Mouse (Mus musculus): Measurements from ENCODE around the gene Gm15517. TPM values are rescaled to one million over a fixed set of nuclear protein-coding genes. Genes with fewer than 3 reads are reported as not detected.

Gene Gm15517
- polyA plus RNA-seq (2017; shearing (Covaris generic)), result not detected

DNA sequence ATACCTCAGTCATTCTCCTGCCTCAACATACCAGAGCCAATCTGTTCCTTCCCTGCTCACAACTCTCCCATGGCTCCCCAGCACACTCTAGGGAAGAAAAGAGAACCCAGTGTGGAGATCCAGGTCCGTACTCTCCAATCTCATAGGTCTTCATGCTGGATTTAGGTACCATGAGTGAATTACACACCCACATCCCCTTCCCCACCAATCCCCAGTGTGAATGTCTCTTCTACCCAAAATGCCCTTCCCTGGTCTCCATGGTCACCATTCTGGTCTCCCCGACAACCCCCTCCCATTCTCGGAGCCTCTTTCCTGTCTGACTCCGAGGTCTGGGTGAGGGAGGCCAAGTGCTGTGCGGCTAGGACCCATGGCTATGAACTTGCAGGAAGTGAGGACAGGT lies at the start of gene Gm15517:
TSS of gene Gm15517 (plus strand) at position 301 of the 400 bp plus-strand sequence.

DNA sequence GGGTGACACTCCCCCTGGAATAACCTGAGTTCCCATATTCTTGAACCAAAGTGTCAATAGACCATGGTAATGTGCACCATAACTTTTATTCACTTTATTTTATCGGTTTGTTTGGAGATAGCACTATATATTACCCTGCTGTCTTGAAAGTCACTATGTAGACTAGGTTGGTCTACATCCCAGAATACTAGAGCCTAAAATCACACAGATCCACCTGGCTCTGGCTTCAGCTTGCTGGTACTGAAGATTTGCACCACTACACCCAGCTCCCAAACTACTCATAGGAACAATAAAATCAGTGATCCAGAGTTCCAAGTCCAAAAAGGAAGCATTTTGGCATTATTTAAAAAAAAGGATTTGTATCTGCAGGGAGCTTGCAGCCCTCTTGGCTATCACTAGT lies 45.6 kb upstream of the Gm15517 start, which contains the start of gene Klk1b5:
TSS of gene Klk1b5 (plus strand) at position 301 of the 400 bp plus-strand sequence.

GRCm38 (mm10) chr7:44225076-44225475 lies 36.2 kb upstream of the Gm15517 start, which contains the start of gene Klk1:
Klk1 (plus strand) TSS chr7:44225360.

GRCm38 (mm10) chr7:44235909-44236308 lies 25.3 kb upstream of the Gm15517 start, which contains the start of gene Gm36864:
Gm36864 (plus strand) TSS chr7:44236177.

GRCm38 (mm10) chr7:44246055-44246983 lies 14.9 kb upstream of the Gm15517 start, which contains the start of the genes 1700028J19Rik and 2410002F23Rik:
1700028J19Rik (minus strand) TSS chr7:44246695.
2410002F23Rik (plus strand) TSS chr7:44246722.

DNA sequence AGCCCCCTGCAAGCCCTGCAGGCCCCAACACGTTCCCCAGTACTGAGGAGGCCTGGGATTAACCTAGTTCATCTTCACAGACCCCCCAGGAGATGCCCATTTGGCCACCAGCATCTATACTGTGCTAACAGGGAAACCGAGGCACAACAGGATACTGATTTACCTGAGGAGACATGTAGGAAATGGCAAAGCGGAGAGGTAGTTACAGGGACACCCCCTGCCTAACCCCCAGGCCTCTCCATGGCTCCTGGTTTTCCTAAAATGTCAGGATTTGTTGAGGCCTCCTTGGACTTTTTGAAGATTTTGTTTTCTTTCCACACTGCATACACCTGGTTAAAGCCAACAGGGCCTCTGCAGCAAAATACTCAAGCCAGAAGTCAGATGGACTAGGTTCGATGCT lies 4.0 kb upstream of the Gm15517 start, which contains the start of gene Acp4:
TSS of gene Acp4 (minus strand) at position 101 of the 400 bp plus-strand sequence.

DNA sequence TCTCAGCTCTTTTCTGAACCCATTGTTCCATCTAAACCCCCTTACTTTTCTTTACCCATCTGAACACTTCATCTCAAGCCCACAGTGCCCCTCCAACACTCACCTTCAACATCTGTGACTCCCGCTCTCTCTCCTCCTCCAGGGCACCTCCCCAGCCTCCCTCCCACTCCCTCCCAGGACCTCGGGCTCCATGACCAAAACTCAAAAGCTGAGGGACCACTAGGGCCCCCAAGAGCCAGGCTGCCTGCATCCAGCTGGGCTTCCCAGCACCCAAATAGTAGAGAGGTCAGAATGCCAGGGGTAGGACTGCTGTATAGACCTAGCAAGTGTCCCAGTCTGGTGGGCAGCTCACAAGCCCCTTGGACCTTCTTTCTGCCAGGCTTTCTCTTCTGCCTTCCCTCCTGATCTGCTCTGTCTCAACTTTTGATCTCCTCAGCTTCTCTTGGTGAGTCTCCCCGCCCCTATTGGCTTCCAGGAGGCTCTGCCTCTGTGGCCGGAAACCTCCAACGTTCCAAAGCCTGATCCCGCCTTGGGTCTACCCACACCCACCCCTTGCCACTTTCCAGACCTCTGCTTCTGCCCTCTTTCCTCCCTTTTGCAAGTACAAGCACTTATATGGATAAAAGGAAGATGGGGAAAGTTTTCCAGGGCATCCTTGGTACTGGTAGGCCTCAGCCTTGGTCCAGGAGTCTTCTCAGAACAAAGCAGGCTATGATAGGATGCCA lies 45.4 kb downstream of the Gm15517 start, which contains the start of gene Clec11a:
TSS of gene Clec11a (minus strand) at position 387 of the 725 bp plus-strand sequence.

GRCm38 (mm10) chr7:44309475-44310284 lies 48.4 kb downstream of the Gm15517 start, which contains the start of gene Shank1:
Shank1 (plus strand) TSS chr7:44310253.

Other genes with a start within 250 kb of the Gm15517 start
- gene Klk1b26, start 249.3 kb upstream of the Gm15517 start, polyA plus RNA-seq (2017; shearing (Covaris generic)), result not detected
- gene Klk1b27, start 209.2 kb upstream of the Gm15517 start, polyA plus RNA-seq (2017; shearing (Covaris generic)), result not detected
- gene Klk1b21, start 159.1 kb upstream of the Gm15517 start, polyA plus RNA-seq (2017; shearing (Covaris generic)), result not detected
- gene Klk1b22, start 148.8 kb upstream of the Gm15517 start, polyA plus RNA-seq (2017; shearing (Covaris generic)), result not detected
- gene Klk1b16, start 124.7 kb upstream of the Gm15517 start, polyA plus RNA-seq (2017; shearing (Covaris generic)), result not detected
- gene Klk1b24, start 73.2 kb upstream of the Gm15517 start, polyA plus RNA-seq (2017; shearing (Covaris generic)), result not detected
- gene Klk1b3, start 63.3 kb upstream of the Gm15517 start, polyA plus RNA-seq (2017; shearing (Covaris generic)), result not detected
- not detected for gene Klk1b4, start 54.0 kb upstream of the Gm15517 start, polyA plus RNA-seq (2017; shearing (Covaris generic))
- gene Klk1b5, start 45.5 kb upstream of the Gm15517 start, polyA plus RNA-seq (2017; shearing (Covaris generic)), result not detected
- gene Klk1, start 36.1 kb upstream of the Gm15517 start, polyA plus RNA-seq (2017; shearing (Covaris generic)), result not detected
- gene Gm36864, start 25.3 kb upstream of the Gm15517 start, polyA plus RNA-seq (2017; shearing (Covaris generic)), result not detected
- gene 1700028J19Rik, start 14.8 kb upstream of the Gm15517 start, polyA plus RNA-seq (2017; shearing (Covaris generic)), result 0.62 TPM
- 218 TPM for gene 2410002F23Rik, start 14.7 kb upstream of the Gm15517 start, polyA plus RNA-seq (2017; shearing (Covaris generic))
- gene Acp4, start 4.1 kb upstream of the Gm15517 start, polyA plus RNA-seq (2017; shearing (Covaris generic)), result not detected
- gene Clec11a, start 45.5 kb downstream of the Gm15517 start, polyA plus RNA-seq (2017; shearing (Covaris generic)), result 0.29 TPM
- gene Shank1, start 48.8 kb downstream of the Gm15517 start, polyA plus RNA-seq (2017; shearing (Covaris generic)), result 0.13 TPM
- gene Syt3, start 122.7 kb downstream of the Gm15517 start, polyA plus RNA-seq (2017; shearing (Covaris generic)), result 0.20 TPM
- gene 1700008O03Rik, start 124.4 kb downstream of the Gm15517 start, polyA plus RNA-seq (2017; shearing (Covaris generic)), result not detected
- gene Lrrc4b, start 167.6 kb downstream of the Gm15517 start, polyA plus RNA-seq (2017; shearing (Covaris generic)), result 0.13 TPM
- 0.57 TPM for gene Aspdh, start 203.9 kb downstream of the Gm15517 start, polyA plus RNA-seq (2017; shearing (Covaris generic))
- 61.2 TPM for gene Josd2, start 206.5 kb downstream of the Gm15517 start, polyA plus RNA-seq (2017; shearing (Covaris generic))
- gene Emc10, start 235.1 kb downstream of the Gm15517 start, polyA plus RNA-seq (2017; shearing (Covaris generic)), result 164 TPM
- gene Fam71e1, start 235.1 kb downstream of the Gm15517 start, polyA plus RNA-seq (2017; shearing (Covaris generic)), result 2.0 TPM

Data from effector memory CD4-positive, alpha-beta T cell, adult 7 months (primary cell).